Mouse (Mus musculus): ENCODE data around the gene Scnn1a.

Gene Scnn1a

GRCm38 (mm10) chr6:125308921-125309320, 11.5 kb upstream of the Scnn1a start:
- DNase-seq (ENCODE audit: low spot score in 2 of 2), result no peak

- DNase-seq (ENCODE audit: low spot score in 2 of 2), result no peak
Observed at GRCm38 (mm10) chr6:125309406-125309805, 11.1 kb upstream of the Scnn1a start.

- DNase-seq (ENCODE audit: low spot score in 2 of 2), result no peak
Observed at GRCm38 (mm10) chr6:125312171-125312570, 8.3 kb upstream of the Scnn1a start.

GRCm38 (mm10) chr6:125312581-125313355, 7.7 kb upstream of the Scnn1a start:
- DNase-seq (ENCODE audit: low spot score in 2 of 2), result no peak

GRCm38 (mm10) chr6:125313546-125314230, 6.8 kb upstream of the Scnn1a start, which contains the start of gene Ltbr:
Gene Ltbr, minus strand, starts transcription at chr6:125313885.
- peak; percentile 91 to 93 for DNase-seq (ENCODE audit: low spot score in 2 of 2)

GRCm38 (mm10) chr6:125314231-125314563, 6.3 kb upstream of the Scnn1a start:
- DNase-seq (ENCODE audit: low spot score in 2 of 2), result no peak

- no peak for DNase-seq (ENCODE audit: low spot score in 2 of 2)
Observed at GRCm38 (mm10) chr6:125314746-125315145, 5.7 kb upstream of the Scnn1a start.

- no peak for DNase-seq (ENCODE audit: low spot score in 2 of 2)
Observed at GRCm38 (mm10) chr6:125317077-125317476, 3.4 kb upstream of the Scnn1a start.

- DNase-seq (ENCODE audit: low spot score in 2 of 2), result no peak
Observed at GRCm38 (mm10) chr6:125318981-125319918, 1.2 kb upstream of the Scnn1a start.

- no peak for DNase-seq (ENCODE audit: low spot score in 2 of 2)
Observed at GRCm38 (mm10) chr6:125319919-125320296, 551 bp upstream of the Scnn1a start.

- no peak for DNase-seq (ENCODE audit: low spot score in 2 of 2)
Observed at GRCm38 (mm10) chr6:125321114-125321855, 826 bp downstream of the Scnn1a start.

- DNase-seq (ENCODE audit: low spot score in 2 of 2), result no peak
Observed at GRCm38 (mm10) chr6:125322794-125323193, 2.3 kb downstream of the Scnn1a start.

- DNase-seq (ENCODE audit: low spot score in 2 of 2), result no peak
Observed at GRCm38 (mm10) chr6:125323547-125323946, 3.1 kb downstream of the Scnn1a start.

- no peak for DNase-seq (ENCODE audit: low spot score in 2 of 2)
Observed at GRCm38 (mm10) chr6:125325337-125325736, 4.9 kb downstream of the Scnn1a start.

GRCm38 (mm10) chr6:125328243-125328642, 7.8 kb downstream of the Scnn1a start:
- DNase-seq (ENCODE audit: low spot score in 2 of 2), result peak in 1 of 2 experiments; percentile 52

- peak; percentile 96 for DNase-seq (ENCODE audit: low spot score in 2 of 2)
Observed at GRCm38 (mm10) chr6:125330626-125331326, 10.3 kb downstream of the Scnn1a start.

GRCm38 (mm10) chr6:125333112-125333899, 12.8 kb downstream of the Scnn1a start:
- DNase-seq (ENCODE audit: low spot score in 2 of 2), result no peak

GRCm38 (mm10) chr6:125334356-125334755, 13.9 kb downstream of the Scnn1a start:
- no peak for DNase-seq (ENCODE audit: low spot score in 2 of 2)

GRCm38 (mm10) chr6:125338791-125339660, 18.6 kb downstream of the Scnn1a start:
- no peak for DNase-seq (ENCODE audit: low spot score in 2 of 2)
